Mouse (Mus musculus) bone marrow macrophage, adult 2 months (primary cell): Measurements from ENCODE around the gene Olfr818.
"Not testable (repeated sequence)": the region's sequence is repeated elsewhere in the genome, so short reads cannot be mapped to it uniquely, and the experiment has no call there.

Experiments used
- CTCF ChIP-seq: IDR thresholded peaks from 2 replicates; pipeline ENCODE4 v1.5.1; 2012; ENCODE audit warnings: low read depth, mild to moderate bottlenecking, low read length, moderate library complexity
- POLR2A ChIP-seq: IDR thresholded peaks from 2 replicates; pipeline ENCODE4 v1.6.1; 2012; ENCODE audit warnings: mild to moderate bottlenecking, low read depth, low read length, borderline replicate concordance

- TF ChIP-seq CTCF, POLR2A: not testable (repeated sequence)
Measured at GRCm38 (mm10) chr10:129972994-129973393, 24.1 kb upstream of the Olfr818 start.
